Mouse (Mus musculus): Measurements from ENCODE around the gene Shb. TPM values are rescaled to one million over a fixed set of nuclear protein-coding genes. Genes with fewer than 3 reads are reported as not detected.

Gene Shb
- total RNA-seq, 1 experiment from 2014 or later, result 0.64 TPM

DNA sequence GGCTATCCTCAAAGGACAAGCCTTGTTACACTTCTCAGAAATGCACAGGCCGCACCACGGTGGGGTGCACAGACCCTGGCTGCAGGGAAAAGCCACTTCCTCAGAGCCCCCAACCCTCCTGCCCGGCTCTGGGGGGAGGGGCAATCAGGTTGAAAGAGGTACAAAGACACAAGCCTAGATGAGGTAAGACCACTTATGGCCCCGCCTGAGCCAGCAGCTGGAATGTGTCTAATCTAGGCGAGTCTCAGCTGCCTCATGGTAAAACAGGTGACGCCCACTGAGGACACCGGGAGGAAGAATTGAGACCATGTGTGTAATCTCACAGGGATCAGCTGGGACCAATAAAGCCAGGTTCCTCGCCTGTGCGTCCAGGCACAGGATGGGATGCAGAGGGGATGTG lies 25.2 kb downstream of the Shb start:
- ATAC-seq (replicated peaks; ENCODE audit: low read depth, poor library complexity, severe bottlenecking), result no peak

DNA sequence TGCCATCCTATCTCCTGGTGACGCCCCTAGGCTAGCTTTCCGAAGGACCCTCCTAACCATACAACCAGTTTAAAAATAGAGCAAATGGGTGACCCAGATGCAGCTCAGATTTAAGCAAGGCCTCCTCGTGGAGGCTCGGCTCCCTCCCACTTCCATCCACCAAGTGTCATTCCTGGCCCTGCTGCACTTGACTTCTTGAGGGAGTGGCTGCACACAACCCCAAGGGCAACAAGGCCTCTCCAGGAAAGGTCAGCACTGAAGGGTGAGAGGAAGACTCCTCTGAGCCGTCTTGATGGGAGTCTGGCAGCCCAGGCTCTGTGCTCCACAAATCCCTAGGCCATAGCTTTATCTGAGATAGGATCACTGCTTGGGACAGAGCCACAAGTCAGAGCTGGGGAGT lies 25.7 kb downstream of the Shb start:
- no peak for ATAC-seq (replicated peaks; ENCODE audit: low read depth, poor library complexity, severe bottlenecking)

DNA sequence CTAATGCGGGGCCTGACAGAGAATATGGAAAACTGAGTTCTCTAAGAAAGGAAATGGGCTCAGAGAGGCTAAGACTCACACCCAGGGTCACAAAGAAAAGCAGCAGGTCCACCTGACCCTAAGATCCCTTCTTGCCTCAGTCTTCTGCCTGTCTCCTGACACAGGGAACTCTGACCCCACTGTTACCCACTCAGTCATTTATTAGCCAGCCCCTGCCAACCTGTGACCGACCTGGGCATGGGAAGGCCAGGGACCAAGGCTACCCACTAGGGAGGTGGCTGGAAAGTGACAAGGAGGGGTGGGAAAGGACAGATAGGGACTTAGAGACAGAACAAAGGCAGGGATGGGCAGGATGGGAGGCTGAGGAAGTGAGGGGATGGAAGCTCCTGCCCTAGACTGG lies 26.6 kb downstream of the Shb start:
- ATAC-seq (replicated peaks; ENCODE audit: low read depth, poor library complexity, severe bottlenecking), result no peak

DNA sequence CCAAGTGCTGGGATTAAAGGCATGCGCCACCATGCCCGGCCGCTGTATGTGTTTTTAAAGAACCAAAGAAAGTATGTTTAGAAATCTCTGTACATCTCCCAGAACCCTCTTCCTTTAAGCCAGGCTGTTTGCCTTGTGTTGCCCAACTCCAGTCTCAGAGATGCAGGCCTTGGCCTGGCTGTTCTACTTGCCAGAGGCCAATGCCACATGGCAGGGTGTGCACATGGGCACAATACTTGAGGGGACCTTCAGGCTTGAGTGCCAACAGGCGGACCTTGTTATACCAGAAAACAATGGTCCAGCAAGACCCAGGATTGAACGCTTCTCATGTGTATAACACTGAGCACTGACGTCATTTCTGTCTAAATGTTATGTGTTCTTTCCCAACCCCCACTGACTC lies 27.1 kb downstream of the Shb start:
- ATAC-seq (replicated peaks; ENCODE audit: low read depth, poor library complexity, severe bottlenecking), result no peak

DNA sequence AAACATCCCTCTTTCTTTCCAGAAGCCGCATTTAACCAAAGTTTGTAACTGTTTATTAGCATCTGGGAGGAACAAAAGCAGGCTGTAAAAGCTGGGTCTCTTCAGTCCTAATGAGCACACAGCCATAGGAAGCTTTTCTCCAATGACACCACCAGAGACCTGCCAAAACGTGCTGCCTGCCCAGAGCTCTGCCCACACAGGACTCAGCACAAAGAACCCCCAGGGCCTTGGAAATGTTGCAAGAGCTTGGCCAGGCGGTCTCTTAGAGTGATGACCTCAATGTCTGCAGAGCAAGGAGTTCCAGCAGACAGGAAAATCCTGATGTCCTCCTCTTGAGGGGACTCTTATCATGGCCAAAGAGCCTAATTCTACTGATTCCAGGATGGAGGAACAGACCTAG lies 28.5 kb downstream of the Shb start:
- ATAC-seq (replicated peaks; ENCODE audit: low read depth, poor library complexity, severe bottlenecking), result no peak

DNA sequence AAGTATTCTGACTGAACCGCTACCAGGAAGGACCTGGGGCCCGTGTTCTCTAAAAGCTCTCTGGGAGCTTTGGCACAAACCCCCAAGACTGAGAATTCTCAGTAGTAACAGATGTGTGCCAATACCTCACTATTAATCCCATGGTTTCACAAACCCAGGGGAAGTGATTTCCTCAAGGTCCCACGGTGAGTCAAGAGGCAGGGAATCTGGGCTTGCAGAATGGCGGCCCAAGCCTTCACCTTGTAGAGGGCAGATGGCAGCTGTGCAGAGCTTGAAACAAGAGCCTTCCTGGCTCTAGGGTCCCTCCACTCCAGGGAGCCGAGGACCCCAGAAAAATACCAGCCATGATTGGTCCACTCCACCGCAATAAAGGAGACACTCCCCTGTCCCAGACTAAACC lies 28.9 kb downstream of the Shb start:
- ATAC-seq (replicated peaks; ENCODE audit: low read depth, poor library complexity, severe bottlenecking), result no peak

DNA sequence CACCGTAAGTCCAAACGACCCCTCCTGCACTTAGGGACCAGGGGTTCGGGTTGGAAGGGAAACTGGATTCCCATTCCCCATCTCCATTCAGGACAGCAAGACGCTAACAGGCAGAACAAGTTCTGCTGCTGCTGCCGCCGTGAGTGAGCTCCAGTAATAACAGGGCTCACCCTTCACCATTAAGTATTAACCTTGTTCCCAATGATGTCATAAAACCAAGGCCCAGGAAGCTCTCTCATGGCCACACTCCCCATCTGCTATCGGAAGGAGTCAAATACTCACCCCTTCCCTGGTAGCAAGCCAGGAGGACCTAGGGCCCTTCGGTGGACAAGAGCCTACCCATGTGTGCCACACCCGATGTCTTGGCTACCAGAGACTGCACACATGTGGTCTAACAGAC lies 30.3 kb downstream of the Shb start:
- no peak for ATAC-seq (replicated peaks; ENCODE audit: low read depth, poor library complexity, severe bottlenecking)

DNA sequence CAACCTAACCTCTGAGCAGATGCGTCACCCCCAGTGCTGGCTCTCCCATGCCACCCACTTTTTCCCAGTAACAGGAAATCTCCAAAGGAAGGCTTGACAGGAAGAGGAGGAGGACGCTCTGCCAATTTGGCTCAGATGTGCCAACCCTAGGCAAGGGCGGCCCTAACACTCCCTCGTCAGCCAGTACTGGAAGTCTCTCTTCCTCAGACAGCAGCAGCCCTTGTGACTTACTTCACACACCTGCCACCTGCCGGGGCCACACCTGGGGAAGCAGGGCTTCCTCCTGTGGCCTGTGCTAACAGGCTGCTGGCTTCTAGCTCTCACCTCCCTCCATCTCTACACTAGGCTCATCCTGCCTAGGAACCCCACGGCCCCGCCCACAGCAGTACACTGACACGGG lies 31.9 kb downstream of the Shb start:
- 0 out of 2 replicates have a peak, but pooled peaks have one; percentile 5 for ATAC-seq (replicated peaks; ENCODE audit: low read depth, poor library complexity, severe bottlenecking)

DNA sequence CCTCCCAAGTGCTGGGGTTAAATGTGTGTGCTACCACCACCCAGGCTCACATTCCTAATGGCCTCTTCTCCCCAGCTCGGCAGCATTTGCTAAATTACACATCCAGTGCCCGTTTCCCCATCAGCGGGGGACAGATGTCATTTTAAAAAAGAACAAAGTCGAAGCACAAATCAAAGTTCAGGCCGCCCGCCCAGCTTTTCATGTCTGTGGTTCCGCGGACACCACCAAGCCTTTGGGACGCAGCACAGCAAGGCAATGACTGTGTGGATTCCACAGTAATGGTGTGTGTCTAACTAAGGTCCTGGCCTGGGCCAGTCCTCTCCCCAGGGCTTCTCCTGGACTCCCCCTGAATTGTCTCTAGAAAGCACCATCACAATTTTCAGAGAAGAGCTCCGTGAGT lies 32.7 kb downstream of the Shb start:
- no peak for ATAC-seq (replicated peaks; ENCODE audit: low read depth, poor library complexity, severe bottlenecking)

DNA sequence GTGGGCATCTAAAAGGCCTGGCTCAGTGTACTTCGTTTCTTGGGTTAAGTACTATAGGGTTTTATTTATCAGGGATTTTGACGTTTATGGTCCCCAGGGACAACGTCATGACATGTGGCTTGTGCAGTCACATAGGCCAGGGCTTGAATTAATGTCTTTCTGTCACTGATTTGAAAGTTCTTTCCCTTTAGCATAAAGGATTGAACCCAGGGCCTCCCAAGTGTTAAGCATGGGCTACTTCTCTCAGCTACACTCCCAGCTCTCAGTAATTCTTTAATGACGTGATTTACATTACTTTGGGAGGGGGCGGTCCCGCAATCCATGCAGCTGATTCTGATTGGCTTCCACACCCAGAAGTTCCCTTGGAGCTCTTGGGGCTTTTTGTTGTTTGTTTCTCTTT lies 33.2 kb downstream of the Shb start:
- no peak for ATAC-seq (replicated peaks; ENCODE audit: low read depth, poor library complexity, severe bottlenecking)

DNA sequence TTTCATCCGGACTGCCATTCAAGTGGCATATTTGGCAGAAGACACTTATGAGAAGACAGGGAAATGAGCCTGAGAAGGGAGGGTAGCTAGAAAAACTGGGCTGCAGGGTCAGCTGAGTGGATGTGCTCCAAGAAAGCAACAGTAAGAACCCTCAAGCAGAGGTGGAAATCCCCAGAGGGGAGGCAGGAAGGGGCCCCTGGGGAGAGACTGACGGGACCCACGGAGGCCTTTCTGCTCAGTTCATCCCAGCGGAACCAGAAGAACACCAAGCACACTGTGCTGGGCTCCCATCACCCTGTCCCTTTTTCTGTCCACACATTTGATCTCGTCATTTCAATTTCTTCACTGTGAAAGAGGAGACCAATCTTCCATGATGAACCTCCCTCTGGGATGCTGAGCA lies 33.9 kb downstream of the Shb start:
- no peak for ATAC-seq (replicated peaks; ENCODE audit: low read depth, poor library complexity, severe bottlenecking)

DNA sequence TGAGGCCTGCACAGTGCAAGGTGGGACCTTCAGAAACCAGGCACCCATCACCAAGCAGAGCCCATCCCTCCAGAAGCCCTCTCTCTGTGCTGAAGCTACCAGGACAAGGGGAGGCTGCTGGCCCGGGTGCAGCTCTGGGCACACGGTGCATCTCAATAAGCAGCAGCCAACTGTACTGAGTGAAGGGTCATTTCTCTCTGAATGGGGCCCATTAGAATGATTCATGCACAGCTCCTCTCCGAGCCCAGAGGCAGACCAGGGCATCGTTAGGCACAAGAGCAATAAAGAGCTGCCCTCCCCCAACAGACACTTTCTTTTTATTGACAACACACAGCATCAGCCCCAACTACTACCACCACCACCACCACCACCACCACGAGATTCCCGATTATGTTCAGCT lies 35.0 kb downstream of the Shb start:
- ATAC-seq (replicated peaks; ENCODE audit: low read depth, poor library complexity, severe bottlenecking), result no peak

DNA sequence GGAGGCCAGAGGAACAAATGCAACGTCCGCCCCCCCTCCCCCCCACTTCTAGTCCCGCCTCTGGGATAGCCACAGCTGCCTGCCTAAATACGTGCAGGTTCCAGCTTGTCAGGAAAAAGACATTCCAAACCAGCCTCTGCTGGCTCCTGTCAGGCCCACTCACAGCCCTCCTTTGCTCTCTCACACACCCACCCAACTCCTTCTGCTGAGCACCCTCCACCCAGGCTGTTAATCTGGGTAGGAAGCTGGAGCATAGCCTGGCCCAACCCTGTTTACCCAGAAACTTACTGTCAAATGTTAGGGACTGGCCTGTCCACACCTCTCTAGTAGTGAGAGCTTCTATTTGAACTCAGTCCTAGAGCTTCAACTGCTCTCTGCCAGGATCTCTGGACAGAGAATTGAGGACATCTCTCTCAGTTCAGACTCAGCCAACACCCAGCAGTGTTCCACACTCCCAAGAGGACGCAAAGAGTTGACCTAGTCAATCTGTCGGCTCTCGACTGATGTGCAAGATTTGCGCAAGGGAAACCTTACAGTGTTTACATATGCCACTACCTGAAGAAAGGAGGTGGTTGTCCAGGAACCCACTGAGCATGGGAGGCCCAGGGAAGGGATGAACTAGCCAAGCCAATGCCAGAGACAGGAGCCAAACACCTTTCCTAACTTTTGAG lies 36.6 kb downstream of the Shb start:
- ATAC-seq (replicated peaks; ENCODE audit: low read depth, poor library complexity, severe bottlenecking), result no peak

DNA sequence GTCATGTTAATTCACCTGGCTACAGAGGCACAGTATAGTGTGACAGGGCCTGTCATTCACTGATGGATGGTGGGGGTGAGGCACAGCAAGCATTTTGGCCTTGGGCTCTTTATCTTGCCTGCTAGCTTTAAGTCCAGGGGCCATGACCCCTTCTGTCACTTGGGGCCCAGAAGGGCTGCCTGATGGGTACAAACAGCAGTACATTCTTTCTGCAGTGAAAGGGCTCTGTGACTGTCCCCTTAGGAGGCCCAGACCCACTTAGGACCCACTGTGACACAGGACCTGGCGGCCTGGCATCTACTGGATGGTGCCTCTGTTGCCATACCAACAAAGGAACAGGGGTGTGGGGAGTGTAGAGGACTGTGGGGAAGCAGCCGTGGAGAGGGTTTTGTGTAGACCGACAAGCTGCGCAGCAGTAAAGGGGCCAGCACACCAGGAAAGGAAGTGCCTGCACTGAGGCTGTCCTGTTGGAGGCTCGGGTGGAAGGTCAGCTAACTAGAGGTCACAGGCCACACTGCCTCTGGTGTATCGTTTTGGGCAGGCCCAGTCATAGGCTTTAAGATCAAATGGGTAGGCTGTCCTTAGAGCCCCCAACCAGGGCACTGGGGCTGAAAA lies 38.4 kb downstream of the Shb start:
- no peak for ATAC-seq (replicated peaks; ENCODE audit: low read depth, poor library complexity, severe bottlenecking)

DNA sequence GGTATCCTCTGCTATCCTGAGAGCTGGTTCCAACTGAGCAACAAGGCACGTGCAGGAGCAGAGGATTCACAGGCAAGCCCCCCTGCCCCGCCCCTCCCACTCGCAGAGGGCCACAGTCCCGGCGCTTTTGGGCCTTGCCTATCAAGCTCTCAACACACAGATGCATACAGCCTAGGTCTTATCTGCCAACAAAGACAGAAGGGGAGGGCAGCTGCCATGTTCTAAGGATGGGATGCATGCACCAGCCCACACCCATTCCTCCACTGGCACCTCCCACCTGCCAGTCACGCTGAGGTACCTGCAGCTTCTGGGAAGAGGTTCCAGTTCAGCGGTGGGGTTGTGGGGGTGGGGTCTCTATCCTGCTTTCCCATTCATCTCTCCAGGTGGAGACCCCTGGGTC lies 39.2 kb downstream of the Shb start:
- no peak for ATAC-seq (replicated peaks; ENCODE audit: low read depth, poor library complexity, severe bottlenecking)

DNA sequence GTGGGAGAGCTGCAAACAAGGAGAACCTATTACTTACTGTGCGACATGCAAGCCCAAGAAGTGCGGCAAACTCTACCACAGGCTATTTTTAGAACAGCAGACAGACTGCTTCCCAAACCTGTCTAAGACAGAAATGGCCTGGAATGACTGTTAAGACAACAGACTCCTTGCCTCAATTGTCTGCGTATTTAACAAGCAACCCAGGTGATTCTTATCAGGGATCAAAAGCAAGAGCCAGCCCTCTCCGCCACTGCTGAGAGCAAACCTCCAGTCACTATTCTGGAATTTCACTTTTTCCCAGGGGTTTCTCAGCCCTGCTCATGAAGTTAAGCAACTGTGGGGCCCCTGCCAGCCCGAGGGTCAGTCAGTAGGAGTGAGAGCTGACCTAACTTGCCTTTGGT lies 39.6 kb downstream of the Shb start:
- ATAC-seq (replicated peaks; ENCODE audit: low read depth, poor library complexity, severe bottlenecking), result no peak

DNA sequence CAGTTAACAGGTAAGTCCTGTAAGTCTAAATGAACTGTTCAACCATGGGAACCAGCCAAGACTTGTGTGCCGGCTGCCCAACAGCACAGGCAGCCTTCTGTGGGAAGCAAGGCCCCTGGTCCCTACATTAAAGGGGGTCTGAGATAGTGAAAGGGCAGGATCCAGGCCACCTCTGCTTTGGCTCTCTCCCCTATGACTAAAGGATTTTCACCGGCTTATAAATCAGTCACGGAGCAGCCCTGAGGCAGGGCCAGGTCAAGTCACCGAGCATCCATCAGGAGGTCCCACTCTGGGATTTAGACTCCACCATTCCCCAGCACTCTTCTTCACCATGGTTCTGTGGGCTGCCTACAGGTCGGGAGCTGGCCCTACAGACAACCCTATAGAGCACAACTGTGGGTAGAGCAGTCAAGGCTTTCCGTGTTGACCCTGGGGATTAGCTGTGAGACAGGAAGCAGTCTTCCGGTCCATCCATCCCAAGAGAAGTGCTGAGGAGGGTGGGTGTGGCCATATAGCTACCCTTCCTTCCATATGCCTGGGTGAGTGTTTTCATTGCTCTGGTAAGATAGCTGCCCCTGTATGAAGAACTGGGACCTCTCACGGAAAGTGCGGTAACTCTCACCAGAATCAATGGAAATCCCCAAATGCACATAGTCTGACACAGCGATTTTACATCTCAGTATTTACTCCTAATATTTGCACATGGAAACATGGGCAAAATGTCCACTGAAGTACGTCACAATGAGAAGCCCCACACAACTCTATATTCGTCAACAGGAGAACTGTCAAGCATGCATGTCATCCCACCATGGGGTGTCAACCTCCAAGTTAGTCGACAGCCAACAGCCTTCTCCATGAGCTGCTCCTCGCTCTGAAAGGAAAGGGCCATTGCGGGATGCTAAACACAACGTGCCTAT lies 40.3 kb downstream of the Shb start:
- no peak for ATAC-seq (replicated peaks; ENCODE audit: low read depth, poor library complexity, severe bottlenecking)

DNA sequence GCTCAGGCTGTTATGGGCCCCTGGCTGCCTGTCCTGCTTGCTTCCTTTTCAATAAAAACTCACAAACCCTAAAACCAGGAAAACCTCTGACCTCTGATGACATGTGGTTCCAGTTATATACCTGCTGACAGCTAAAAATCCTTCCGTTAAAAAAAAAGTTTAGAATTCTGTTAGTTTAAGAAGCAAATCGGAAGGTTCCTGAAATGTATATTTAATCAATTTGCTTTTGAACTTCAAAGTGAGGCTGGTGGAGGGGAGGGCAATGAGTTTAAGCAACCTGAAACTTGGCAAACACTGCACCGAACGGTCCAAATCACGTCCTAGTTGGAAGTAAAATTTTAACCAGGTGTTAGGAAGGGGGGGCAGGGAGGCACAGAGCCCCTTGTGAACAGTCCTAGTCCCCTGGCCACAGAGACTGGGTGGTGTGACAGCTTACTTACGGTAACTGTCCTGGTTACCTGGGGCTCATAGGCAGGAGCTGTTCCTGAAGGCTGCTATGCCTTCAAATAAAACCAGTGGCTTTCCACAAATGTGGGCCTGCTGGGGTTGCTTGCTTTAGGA lies 41.1 kb downstream of the Shb start:
- ATAC-seq (replicated peaks; ENCODE audit: low read depth, poor library complexity, severe bottlenecking), result no peak

DNA sequence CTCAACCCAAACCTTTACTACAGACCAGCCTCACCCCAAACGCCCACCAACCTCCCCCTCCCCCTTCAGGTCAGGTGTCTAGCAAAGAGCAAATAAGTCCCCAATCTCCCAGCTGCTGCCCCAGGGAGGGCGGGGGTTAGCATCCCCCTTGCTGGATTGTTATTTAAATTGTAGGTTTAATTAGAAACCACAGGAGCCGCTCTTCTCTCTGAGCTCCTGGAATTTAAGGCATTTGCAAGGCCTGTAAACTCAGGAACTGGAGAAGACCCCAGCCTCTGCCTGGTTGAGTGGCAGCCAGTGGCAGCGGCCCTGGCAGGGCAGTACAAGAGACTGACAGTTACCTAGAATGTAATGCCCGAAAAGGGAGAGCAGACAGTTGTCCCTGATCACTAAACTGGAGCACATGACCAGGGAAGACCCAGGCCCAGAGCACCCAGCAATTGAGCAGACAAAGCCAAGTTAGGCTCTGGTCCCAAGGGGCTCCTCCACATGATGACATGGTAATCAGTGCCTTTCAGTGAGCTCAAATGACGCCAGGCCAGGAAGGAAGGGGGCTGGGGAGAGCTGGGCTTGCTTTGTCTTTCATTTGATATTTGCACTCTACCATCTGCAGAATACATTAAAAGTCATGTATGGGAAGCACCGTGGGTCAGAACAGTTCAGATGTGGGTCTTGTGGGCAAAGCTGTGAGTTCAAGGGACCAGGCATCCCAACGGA lies 42.1 kb downstream of the Shb start:
- no peak for ATAC-seq (replicated peaks; ENCODE audit: low read depth, poor library complexity, severe bottlenecking)
